Mouse (Mus musculus) limb, embryonic 10.5 days (tissue): ENCODE data around the gene Treml4. TPM values are rescaled to one million over a fixed set of nuclear protein-coding genes. Genes with fewer than 3 reads are reported as not detected.

Experiments
- DNase-seq: peaks from one replicate; pipeline ENCODE4 v3.0.0-alpha.2; 2017; ENCODE audit warnings: low spot score
- H3K27ac ChIP-seq: fragments of 300-500 bp; sonication (generic); 2 replicates; pipeline ENCODE4 v1.5.1; 2016; ENCODE audit warnings: mild to moderate bottlenecking
- H3K27me3 ChIP-seq: fragments of 300-500 bp; sonication (generic); 2 replicates; pipeline ENCODE4 v1.6.1; 2016; ENCODE audit warnings: low read depth, mild to moderate bottlenecking; ENCODE audit not compliant: poor library complexity, severe bottlenecking
- H3K36me3 ChIP-seq: fragments of 300-500 bp; sonication (generic); 2 replicates; pipeline ENCODE4 v1.6.1; 2016; ENCODE audit warnings: mild to moderate bottlenecking, moderate library complexity
- H3K4me1 ChIP-seq: fragments of 300-500 bp; sonication (generic); 2 replicates; pipeline ENCODE4 v1.6.1; 2016
- H3K4me3 ChIP-seq: fragments of 300-500 bp; sonication (generic); 2 replicates; pipeline ENCODE4 v1.5.1; 2016; ENCODE audit warnings: mild to moderate bottlenecking, moderate library complexity
- H3K9me3 ChIP-seq: fragments of 300-500 bp; sonication (generic); replicated peaks from 2 replicates; pipeline ENCODE4 v1.6.1; 2016; ENCODE audit warnings: mild to moderate bottlenecking
- WGBS: fragments of 180-500 bp; shearing (Covaris S2); methylation state at CpG from one replicate; pipeline ENCODE4 v1.1.7; 2016; 5-methylcytosine and 5-hydroxymethylcytosine counted together
- polyA plus RNA-seq: library from polyadenylated mRNA; unstranded; fragments of >200 nt; fragmentation: Nextera tagmentation; extraction: Ambion mirVana; gene quantifications from 2 replicates; pipeline ENCODE4 v1.2.1, GENCODE M21; 2016

The Treml4 gene
- polyA plus RNA-seq, 1 experiment from 2014 or later, result not detected

GRCm38 (mm10) chr17:48279002-48279401 is 14.9 kb downstream of the Treml4 start:
- Histone ChIP-seq H3K4me3 (no peak overlapping the region), H3K27ac (no peak overlapping the region), H3K9me3 (no peaks in the 10 kb centered on the region), H3K27me3 (no peaks in the 10 kb centered on the region), H3K4me1 (peaks cover 18% of the 10 kb centered on the region), H3K36me3 (no peaks in the 10 kb centered on the region)
- 82% methylated on average over 4 of the region's 4 CpGs for WGBS
- DNase-seq, result no peak

GRCm38 (mm10) chr17:48280943-48281738 is 17.0 kb downstream of the Treml4 start:
- H3K27ac ChIP-seq, result peak overlapping the region; percentile 90
- WGBS, result 41% methylated on average over 18 of the region's 18 CpGs

GRCm38 (mm10) chr17:48281739-48282085 is 17.6 kb downstream of the Treml4 start:
- Histone ChIP-seq H3K36me3 (no peaks in the 10 kb centered on the region), H3K4me3 (peak overlapping the region; percentile 39), H3K27ac (peak overlapping the region; percentile 90), H3K4me1 (peaks cover 16% of the 10 kb centered on the region), H3K9me3 (no peaks in the 10 kb centered on the region), H3K27me3 (no peaks in the 10 kb centered on the region)
- peak; percentile 52 for DNase-seq
- WGBS, result 6% methylated on average over 3 of the region's 3 CpGs

More at GRCm38 (mm10) chr17:48280943-48281738, 17.0 kb downstream of the Treml4 start:
- peak; percentile 57 for DNase-seq
- H3K4me3 ChIP-seq, result peak overlapping the region; percentile 39
- no peaks in the 10 kb centered on the region for H3K9me3 ChIP-seq
- no peaks in the 10 kb centered on the region for H3K36me3 ChIP-seq
- H3K4me1 ChIP-seq, result peaks cover 16% of the 10 kb centered on the region
- no peaks in the 10 kb centered on the region for H3K27me3 ChIP-seq

- Histone ChIP-seq H3K9me3 (no peaks in the 10 kb centered on the region), H3K4me1 (peaks cover 5% of the 10 kb centered on the region; the same call in 1 of the 2 replicates), H3K27me3 (no peaks in the 10 kb centered on the region), H3K27ac (no peak overlapping the region), H3K36me3 (no peaks in the 10 kb centered on the region), H3K4me3 (no peak overlapping the region)
- WGBS, result 48% methylated on average over 1 of the region's 1 CpGs
- DNase-seq, result no peak
Observed at GRCm38 (mm10) chr17:48286765-48287164, 22.7 kb downstream of the Treml4 start.

- no peaks in the 10 kb centered on the region for H3K36me3 ChIP-seq
Observed at GRCm38 (mm10) chr17:48287276-48287675, 23.2 kb downstream of the Treml4 start.

GRCm38 (mm10) chr17:48293500-48294194 is 29.6 kb downstream of the Treml4 start:
- 85% methylated on average over 5 of the region's 5 CpGs for WGBS

More at GRCm38 (mm10) chr17:48287276-48287675, 23.2 kb downstream of the Treml4 start:
- Histone ChIP-seq H3K27ac (no peak overlapping the region), H3K27me3 (no peaks in the 10 kb centered on the region), H3K4me1 (0 out of 2 replicates have a peak, but pooled peaks cover 3% of the 10 kb centered on the region), H3K4me3 (no peak overlapping the region), H3K9me3 (no peaks in the 10 kb centered on the region)
- no peak for DNase-seq
- 66% methylated on average over 2 of the region's 2 CpGs for WGBS

GRCm38 (mm10) chr17:48299203-48299602 is 35.1 kb downstream of the Treml4 start, which contains the start of gene Treml2:
Gene Treml2, plus strand, starts transcription at chr17:48299498.
- 33% methylated on average over 3 of the region's 4 CpGs for WGBS
- H3K4me3 ChIP-seq, result no peak within 1 kb of the TSS; the same call in 1 of the 2 replicates

More at GRCm38 (mm10) chr17:48293500-48294194, 29.6 kb downstream of the Treml4 start:
- no peak overlapping the region for H3K4me3 ChIP-seq
- no peak for DNase-seq
- H3K36me3 ChIP-seq, result no peaks in the 10 kb centered on the region
- no peaks in the 10 kb centered on the region for H3K9me3 ChIP-seq
- no peaks in the 10 kb centered on the region for H3K4me1 ChIP-seq
- no peak overlapping the region for H3K27ac ChIP-seq
- no peaks in the 10 kb centered on the region for H3K27me3 ChIP-seq

GRCm38 (mm10) chr17:48299756-48300155 is 35.7 kb downstream of the Treml4 start:
- H3K36me3 ChIP-seq, result no peaks in the 10 kb centered on the region
- 50% methylated on average over 7 of the region's 7 CpGs for WGBS
- no peak for DNase-seq
- no peak overlapping the region for H3K4me3 ChIP-seq
- H3K27me3 ChIP-seq, result no peaks in the 10 kb centered on the region
- no peaks in the 10 kb centered on the region for H3K9me3 ChIP-seq
- H3K4me1 ChIP-seq, result peaks cover 11% of the 10 kb centered on the region
- 0 out of 2 replicates have a peak overlapping the region, but pooled peaks have one; percentile 16 for H3K27ac ChIP-seq

More at GRCm38 (mm10) chr17:48299203-48299602, 35.1 kb downstream of the Treml4 start, which contains the start of gene Treml2:
- H3K27ac ChIP-seq, result 0 out of 2 replicates have a peak within 1 kb of the TSS, but pooled peaks have one; percentile 16
- H3K36me3 ChIP-seq, result no peaks in the 10 kb centered on the region
- peaks cover 11% of the 10 kb centered on the region for H3K4me1 ChIP-seq
- H3K9me3 ChIP-seq, result no peaks in the 10 kb centered on the region
- no peak for DNase-seq
- H3K27me3 ChIP-seq, result no peaks in the 10 kb centered on the region

- no peak overlapping the region; the same call in 1 of the 2 replicates for H3K4me3 ChIP-seq
- H3K27ac ChIP-seq, result peak overlapping the region; percentile 16; the same call in 1 of the 2 replicates
- no peaks in the 10 kb centered on the region for H3K36me3 ChIP-seq
- no peaks in the 10 kb centered on the region for H3K27me3 ChIP-seq
- 68% methylated on average over 7 of the region's 7 CpGs for WGBS
- no peak for DNase-seq
- no peaks in the 10 kb centered on the region for H3K9me3 ChIP-seq
- peaks cover 11% of the 10 kb centered on the region for H3K4me1 ChIP-seq
Observed at GRCm38 (mm10) chr17:48300199-48300598, 36.1 kb downstream of the Treml4 start.

GRCm38 (mm10) chr17:48300861-48301260 is 36.8 kb downstream of the Treml4 start:
- WGBS, result 80% methylated on average over 9 of the region's 9 CpGs
- H3K4me3 ChIP-seq, result no peak overlapping the region
- peak overlapping the region; percentile 34; the same call in 1 of the 2 replicates for H3K27ac ChIP-seq

GRCm38 (mm10) chr17:48301792-48302191 is 37.7 kb downstream of the Treml4 start:
- Histone ChIP-seq H3K27ac (no peak overlapping the region), H3K27me3 (no peaks in the 10 kb centered on the region), H3K4me3 (no peak overlapping the region), H3K9me3 (no peaks in the 10 kb centered on the region), H3K4me1 (peaks cover 11% of the 10 kb centered on the region), H3K36me3 (no peaks in the 10 kb centered on the region)
- no peak for DNase-seq
- WGBS, result 90% methylated on average over 5 of the region's 5 CpGs

More at GRCm38 (mm10) chr17:48300861-48301260, 36.8 kb downstream of the Treml4 start:
- Histone ChIP-seq H3K27me3 (no peaks in the 10 kb centered on the region), H3K36me3 (no peaks in the 10 kb centered on the region), H3K9me3 (no peaks in the 10 kb centered on the region), H3K4me1 (peaks cover 11% of the 10 kb centered on the region)
- DNase-seq, result no peak

- no peaks in the 10 kb centered on the region for H3K4me1 ChIP-seq
- no peak overlapping the region for H3K27ac ChIP-seq
- H3K4me3 ChIP-seq, result no peak overlapping the region
- H3K9me3 ChIP-seq, result no peaks in the 10 kb centered on the region
- no peaks in the 10 kb centered on the region for H3K27me3 ChIP-seq
- no peaks in the 10 kb centered on the region for H3K36me3 ChIP-seq
- 85% methylated on average over 2 of the region's 2 CpGs for WGBS
- DNase-seq, result no peak
Observed at GRCm38 (mm10) chr17:48312124-48312523, 48.0 kb downstream of the Treml4 start.
